Mouse (Mus musculus) G1E (cell line): ENCODE data around the gene Gse1. TPM values are rescaled to one million over a fixed set of nuclear protein-coding genes. Genes with fewer than 3 reads are reported as not detected.

ENCODE experiments used
- ATAC-seq: 2 replicates; pipeline ENCODE4 v1.8.0; 2016; ENCODE audit warnings: mild to moderate bottlenecking; ENCODE audit not compliant: insufficient number of reproducible peaks, poor library complexity, low FRiP score, severe bottlenecking; ENCODE audit errors: extremely low read depth
- DNase-seq: peaks from one replicate; pipeline ENCODE4 v3.0.0; 2012; ENCODE audit warnings: low spot score
- H3K27me3 ChIP-seq: 2 replicates; pipeline ENCODE4 v1.6.1; 2012; ENCODE audit warnings: mild to moderate bottlenecking, low read length, inconsistent platforms; ENCODE audit not compliant: insufficient read depth
- H3K36me3 ChIP-seq: replicated peaks from 2 replicates; pipeline ENCODE3; 2012; ENCODE audit warnings: mild to moderate bottlenecking, inconsistent platforms
- H3K4me1 ChIP-seq: 2 replicates; pipeline ENCODE4 v1.6.1; 2012; ENCODE audit warnings: low read depth, low read length, inconsistent platforms, mixed read lengths; ENCODE audit not compliant: insufficient read depth
- H3K4me3 ChIP-seq: 2 replicates; pipeline ENCODE4 v1.5.1; 2012; ENCODE audit warnings: low read depth, mild to moderate bottlenecking, inconsistent platforms, low read length, moderate library complexity, mixed read lengths
- H3K9me3 ChIP-seq: replicated peaks from 2 replicates; pipeline ENCODE4 v1.6.1; 2012; ENCODE audit warnings: inconsistent platforms
- CTCF ChIP-seq: IDR thresholded peaks from 2 replicates; pipeline ENCODE4 v1.5.1; 2012; ENCODE audit warnings: low read depth, low read length, inconsistent platforms, mixed read lengths
- GATA1 ChIP-seq: IDR thresholded peaks from 2 replicates; pipeline ENCODE4 v1.6.1; 2012; ENCODE audit warnings: borderline replicate concordance, low read length, inconsistent platforms, mixed read lengths
- GATA2 ChIP-seq: IDR thresholded peaks from 2 replicates; pipeline ENCODE4 v1.6.1; 2012; ENCODE audit warnings: low read depth, low read length, inconsistent platforms, borderline replicate concordance
- POLR2AphosphoS5 ChIP-seq: IDR thresholded peaks from 2 replicates; pipeline ENCODE4 v1.6.1; 2012; ENCODE audit warnings: low read depth, low read length, inconsistent platforms; ENCODE audit not compliant: insufficient replicate concordance
- TAL1 ChIP-seq: conservative IDR thresholded peaks from 2 replicates; pipeline ENCODE4 v1.6.1; 2012; ENCODE audit warnings: low read depth, low read length, inconsistent platforms, mixed read lengths
- polyA plus RNA-seq: library from polyadenylated mRNA; stranded (reverse); fragments of >175 nt; gene quantifications from 2 replicates; pipeline ENCODE4 v1.2.3, GENCODE M21; 2012
- total RNA-seq, 2 experiments: library from RNA; stranded (forward) in 1 of 2; stranded (reverse) in 1 of 2; fragments of 200-1000 nt in 1 of 2; fragments of >200 nt in 1 of 2; fragmentation: Nextera tagmentation in 1 of 2; gene quantifications; 2 replicates each; pipeline ENCODE4 v1.2.3; 2014 to 2017

Gene Gse1
- total and polyA plus RNA-seq, 3 experiments: 6.3 to 106 (median 48.4) TPM

- TF ChIP-seq CTCF: no peak
- peaks cover 98% of the 10 kb centered on the region for H3K36me3 ChIP-seq
- DNase-seq: no peak
- no peak overlapping the region for H3K4me3 ChIP-seq
- peaks cover 18% of the 10 kb centered on the region for H3K4me1 ChIP-seq
- ATAC-seq: no peak
- no peaks in the 10 kb centered on the region for H3K9me3 ChIP-seq
- H3K27me3 ChIP-seq: peaks cover 11% of the 10 kb centered on the region; the same call in 1 of the 2 replicates
These were observed 322.2 kb downstream of the Gse1 start for GRCm38 (mm10) chr8:120550430-120550829.

- H3K4me1 ChIP-seq: peaks cover 21% of the 10 kb centered on the region
- peaks cover 98% of the 10 kb centered on the region for H3K36me3 ChIP-seq
- peaks cover 5% of the 10 kb centered on the region; the same call in 1 of the 2 replicates for H3K27me3 ChIP-seq
- no peaks in the 10 kb centered on the region for H3K9me3 ChIP-seq
- no peak overlapping the region for H3K4me3 ChIP-seq
- DNase-seq: no peak
- TF ChIP-seq GATA2 (no peak), GATA1 (no peak), POLR2AphosphoS5 (no peak), TAL1 (no peak), CTCF (no peak)
- ATAC-seq: no peak
These were observed 322.9 kb downstream of the Gse1 start for GRCm38 (mm10) chr8:120550937-120551676.

GRCm38 (mm10) chr8:120551677-120551980 lies 323.4 kb downstream of the Gse1 start:
- H3K9me3 ChIP-seq: no peaks in the 10 kb centered on the region
- peaks cover 4% of the 10 kb centered on the region; the same call in 1 of the 2 replicates for H3K27me3 ChIP-seq
- ATAC-seq (no peak), DNase-seq (no peak)
- no peak overlapping the region for H3K4me3 ChIP-seq
- peaks cover 25% of the 10 kb centered on the region for H3K4me1 ChIP-seq
- TF ChIP-seq TAL1 (no peak), GATA1 (no peak), GATA2 (no peak), POLR2AphosphoS5 (no peak), CTCF (no peak)
- peaks cover 98% of the 10 kb centered on the region for H3K36me3 ChIP-seq

- H3K4me3 ChIP-seq: no peak overlapping the region
- H3K4me1 ChIP-seq: peaks cover 34% of the 10 kb centered on the region
- no peak for TF ChIP-seq GATA1
- no peaks in the 10 kb centered on the region for H3K9me3 ChIP-seq
- H3K27me3 ChIP-seq: peaks cover 4% of the 10 kb centered on the region; the same call in 1 of the 2 replicates
- DNase-seq (no peak), ATAC-seq (no peak)
- peaks cover 98% of the 10 kb centered on the region for H3K36me3 ChIP-seq
These were observed 324.3 kb downstream of the Gse1 start for GRCm38 (mm10) chr8:120552509-120552908.

GRCm38 (mm10) chr8:120553441-120554123 lies 325.3 kb downstream of the Gse1 start:
- H3K9me3 ChIP-seq: no peaks in the 10 kb centered on the region
- no peak for TF ChIP-seq POLR2AphosphoS5
- TF ChIP-seq GATA2: no peak
- no peak for TF ChIP-seq GATA1
- TF ChIP-seq CTCF: no peak
- TF ChIP-seq TAL1: no peak
- peaks cover 41% of the 10 kb centered on the region for H3K4me1 ChIP-seq
- no peak overlapping the region for H3K4me3 ChIP-seq
- ATAC-seq (no peak), DNase-seq (no peak)
- peaks cover 98% of the 10 kb centered on the region for H3K36me3 ChIP-seq
- peaks cover 4% of the 10 kb centered on the region; the same call in 1 of the 2 replicates for H3K27me3 ChIP-seq

GRCm38 (mm10) chr8:120554466-120555039 lies 326.3 kb downstream of the Gse1 start:
- no peaks in the 10 kb centered on the region; the same call in 1 of the 2 replicates for H3K27me3 ChIP-seq
- no peak overlapping the region for H3K4me3 ChIP-seq
- TF ChIP-seq POLR2AphosphoS5: no peak
- no peak for TF ChIP-seq GATA1
- no peak for TF ChIP-seq GATA2
- TF ChIP-seq CTCF: no peak
- no peak for TF ChIP-seq TAL1
- no peaks in the 10 kb centered on the region for H3K9me3 ChIP-seq
- ATAC-seq: no peak
- H3K4me1 ChIP-seq: peaks cover 44% of the 10 kb centered on the region
- DNase-seq: no peak
- peaks cover 100% of the 10 kb centered on the region for H3K36me3 ChIP-seq
